Mouse (Mus musculus): ENCODE data around the gene Babam2. TPM values are rescaled to one million over a fixed set of nuclear protein-coding genes. Genes with fewer than 3 reads are reported as not detected.

Babam2 gene
- polyA plus RNA-seq, 1 experiment from 2014 or later, result 53.2 TPM

DNA sequence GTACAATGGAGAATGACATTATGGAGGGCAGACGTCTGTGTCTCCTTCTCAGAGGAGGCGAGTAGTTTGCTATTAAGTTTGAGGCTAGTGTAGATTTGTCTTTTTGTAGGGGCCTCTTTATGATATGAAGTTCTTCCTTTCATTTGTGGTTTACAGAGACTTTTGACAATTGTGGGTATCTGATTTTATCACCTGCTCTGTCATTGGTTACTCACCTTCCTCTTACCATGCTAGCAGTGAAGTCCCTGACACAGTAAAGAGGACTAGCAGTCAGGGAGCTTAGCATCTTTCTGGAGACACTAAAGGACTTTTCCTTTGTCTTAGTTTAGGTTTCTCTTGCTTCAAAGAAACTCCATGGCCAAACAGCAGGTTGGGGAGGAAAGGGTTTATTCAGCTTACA, 28.4 kb downstream of the Babam2 start:
- H3K4me1 ChIP-seq, result no peaks in the 10 kb centered on the region
- H3K4me2 ChIP-seq, result no peak overlapping the region
- H3K36me3 ChIP-seq (replicated peaks), result no peaks in the 10 kb centered on the region
- H3K27me3 ChIP-seq (replicated peaks), result no peaks in the 10 kb centered on the region
- WGBS, result 87% methylated on average over 2 of the region's 2 CpGs
- ATAC-seq (replicated peaks), result no peak
- H3K27ac ChIP-seq, result no peak overlapping the region
- no peak overlapping the region for H3K4me3 ChIP-seq
- no peak overlapping the region for H3K9ac ChIP-seq
- H3K9me3 ChIP-seq, result no peaks in the 10 kb centered on the region

GRCm38 (mm10) chr5:31727456-31727855, 30.0 kb downstream of the Babam2 start:
- no peaks in the 10 kb centered on the region for H3K4me1 ChIP-seq
- no peak for ATAC-seq (replicated peaks)
- H3K4me2 ChIP-seq, result no peak overlapping the region
- no peaks in the 10 kb centered on the region for H3K27me3 ChIP-seq (replicated peaks)
- WGBS, result 88% methylated on average over 5 of the region's 5 CpGs
- H3K4me3 ChIP-seq, result no peak overlapping the region
- no peaks in the 10 kb centered on the region for H3K9me3 ChIP-seq
- H3K9ac ChIP-seq, result no peak overlapping the region
- H3K27ac ChIP-seq, result no peak overlapping the region
- H3K36me3 ChIP-seq (replicated peaks), result no peaks in the 10 kb centered on the region

DNA sequence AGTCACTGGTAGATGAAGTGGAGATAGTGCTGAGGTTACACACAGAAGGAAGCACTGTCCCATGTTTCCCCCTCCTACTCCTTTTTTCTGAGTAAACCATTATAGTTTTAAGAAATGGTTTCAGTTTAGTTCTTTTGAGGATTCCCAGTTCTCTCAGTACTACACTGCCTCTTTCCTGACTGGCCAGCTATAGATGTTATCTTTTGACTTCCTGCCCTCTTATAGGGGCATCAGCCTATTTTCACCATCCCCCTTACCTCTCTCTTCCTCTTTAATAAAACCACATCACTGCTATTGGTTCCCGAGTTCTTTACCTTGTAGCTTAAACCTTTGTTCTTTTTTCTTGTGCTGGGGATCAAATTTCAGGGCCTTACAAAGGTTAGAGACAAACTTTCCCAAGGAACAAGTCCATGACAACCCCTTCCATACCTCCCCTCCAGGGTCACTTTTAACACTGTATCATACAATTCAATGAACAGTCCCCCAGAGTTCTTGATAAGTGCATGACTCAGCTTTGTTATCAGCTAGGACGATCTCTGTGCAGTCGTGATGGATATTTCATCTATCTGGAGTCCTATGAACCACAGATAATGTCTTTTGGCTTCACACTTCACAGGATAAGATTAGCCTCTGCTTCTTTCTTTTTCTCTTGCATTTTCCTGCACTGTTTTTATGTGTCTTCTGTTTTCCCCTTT, 35.3 kb downstream of the Babam2 start:
- no peak for ATAC-seq (replicated peaks)
- no peak overlapping the region for H3K27ac ChIP-seq
- 55% methylated on average over 3 of the region's 3 CpGs for WGBS

DNA sequence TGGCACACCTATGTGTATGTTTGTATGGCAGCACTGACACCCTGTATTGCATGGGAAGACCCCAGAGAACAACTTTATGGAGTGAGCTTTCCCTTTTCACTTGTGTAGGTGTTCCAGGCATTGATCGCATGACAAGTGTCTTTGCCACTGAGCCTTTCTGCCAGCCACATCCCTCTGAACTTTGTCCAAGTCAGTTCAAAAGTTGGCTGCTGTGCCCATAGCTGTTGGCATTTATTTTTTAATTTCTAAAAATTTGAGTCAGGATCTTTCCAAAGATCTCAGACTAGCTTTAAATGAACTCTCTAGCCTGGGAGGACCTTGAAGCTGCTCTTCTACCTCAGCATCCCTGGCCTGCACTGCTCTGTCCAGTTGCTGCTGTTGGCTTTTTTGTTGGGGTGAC, 44.4 kb downstream of the Babam2 start:
- H3K4me1 ChIP-seq, result no peaks in the 10 kb centered on the region
- 95% methylated on average over 1 of the region's 1 CpGs for whole genome bisulfite sequencing
- no peak for ATAC-seq (replicated peaks)
- no peaks in the 10 kb centered on the region for H3K27me3 ChIP-seq (replicated peaks)
- no peak overlapping the region for H3K9ac ChIP-seq
- no peaks in the 10 kb centered on the region for H3K9me3 ChIP-seq
- H3K27ac ChIP-seq, result no peak overlapping the region
- no peaks in the 10 kb centered on the region for H3K36me3 ChIP-seq (replicated peaks)
- no peak overlapping the region for H3K4me2 ChIP-seq
- H3K4me3 ChIP-seq, result no peak overlapping the region

More for the DNA sequence above, 35.3 kb downstream of the Babam2 start:
- Histone ChIP-seq H3K4me2 (no peak overlapping the region), H3K4me1 (no peaks in the 10 kb centered on the region), H3K9me3 (no peaks in the 10 kb centered on the region), H3K9ac (no peak overlapping the region), H3K4me3 (no peak overlapping the region), H3K27me3 (replicated peaks) (no peaks in the 10 kb centered on the region), H3K36me3 (replicated peaks) (no peaks in the 10 kb centered on the region)

GRCm38 (mm10) chr5:31742521-31743031, 45.1 kb downstream of the Babam2 start:
- WGBS, result 63% methylated on average over 4 of the region's 4 CpGs
- no peak overlapping the region for H3K4me3 ChIP-seq
- no peaks in the 10 kb centered on the region for H3K27me3 ChIP-seq (replicated peaks)
- no peaks in the 10 kb centered on the region for H3K9me3 ChIP-seq
- H3K9ac ChIP-seq, result no peak overlapping the region
- H3K4me2 ChIP-seq, result no peak overlapping the region
- no peaks in the 10 kb centered on the region for H3K36me3 ChIP-seq (replicated peaks)
- ATAC-seq (replicated peaks), result no peak
- H3K27ac ChIP-seq, result no peak overlapping the region
- no peaks in the 10 kb centered on the region for H3K4me1 ChIP-seq

DNA sequence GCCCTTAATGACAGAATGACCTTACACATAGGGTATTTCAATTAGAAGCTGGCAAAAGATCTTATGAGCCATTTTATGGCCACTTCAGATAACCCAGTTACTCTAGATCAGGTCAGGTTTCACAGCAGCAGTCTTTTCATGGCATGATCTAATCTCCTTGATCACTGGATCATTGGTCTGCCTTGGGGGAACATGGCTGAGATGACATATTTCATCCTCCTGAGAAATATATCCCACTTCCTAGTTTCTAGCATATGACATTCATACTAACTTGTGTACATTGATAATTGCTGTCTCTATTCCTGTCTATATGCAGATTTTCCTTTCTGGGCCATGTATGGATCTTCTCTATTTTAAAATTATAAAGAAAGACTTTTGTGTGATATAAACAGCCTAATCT, 51.9 kb downstream of the Babam2 start:
- H3K4me1 ChIP-seq, result no peaks in the 10 kb centered on the region
- no peak for ATAC-seq (replicated peaks)
- H3K27ac ChIP-seq, result no peak overlapping the region
- no peak overlapping the region for H3K9ac ChIP-seq
- H3K9me3 ChIP-seq, result no peaks in the 10 kb centered on the region
- H3K36me3 ChIP-seq (replicated peaks), result no peaks in the 10 kb centered on the region
- H3K4me3 ChIP-seq, result no peak overlapping the region
- no peak overlapping the region for H3K4me2 ChIP-seq
- no peaks in the 10 kb centered on the region for H3K27me3 ChIP-seq (replicated peaks)

DNA sequence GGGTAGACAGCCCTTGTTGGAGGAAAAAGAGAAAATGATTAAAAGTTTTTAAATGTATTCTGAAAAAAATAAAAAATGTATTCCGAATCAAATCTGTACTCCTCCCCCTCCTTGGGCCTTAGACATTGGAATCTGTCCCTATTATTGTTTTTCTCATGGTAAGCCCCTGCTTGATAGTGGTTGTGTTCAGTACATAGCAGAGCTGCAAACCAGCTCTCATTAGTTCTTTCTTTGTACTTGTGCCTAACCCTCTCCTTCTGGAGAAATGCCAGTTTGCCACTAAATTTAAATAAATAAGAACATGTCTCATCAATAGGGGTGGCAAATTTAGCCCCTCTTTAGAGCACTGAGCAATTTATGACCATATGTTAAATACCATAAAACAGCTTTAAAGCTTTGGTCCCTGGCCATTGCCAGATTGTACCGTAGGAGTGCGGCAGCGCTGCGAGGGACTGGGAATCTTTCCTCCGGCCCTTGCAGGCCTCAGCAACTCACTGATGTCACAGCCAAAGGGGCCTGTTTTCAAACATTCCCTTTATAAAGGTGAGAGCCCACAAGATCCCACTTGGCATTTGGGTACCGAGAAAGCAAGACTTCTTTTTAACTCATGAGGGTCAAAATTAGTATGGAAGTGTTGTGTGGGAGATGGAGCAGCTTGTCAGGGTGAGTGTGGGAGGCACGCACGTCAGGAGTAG, 52.9 kb downstream of the Babam2 start:
- 80% methylated on average over 9 of the region's 9 CpGs for WGBS
- Histone ChIP-seq H3K4me2 (no peak overlapping the region), H3K4me1 (no peaks in the 10 kb centered on the region), H3K27ac (no peak overlapping the region), H3K9me3 (no peaks in the 10 kb centered on the region), H3K9ac (no peak overlapping the region), H3K36me3 (replicated peaks) (no peaks in the 10 kb centered on the region), H3K27me3 (replicated peaks) (no peaks in the 10 kb centered on the region), H3K4me3 (no peak overlapping the region)
- no peak for ATAC-seq (replicated peaks)

DNA sequence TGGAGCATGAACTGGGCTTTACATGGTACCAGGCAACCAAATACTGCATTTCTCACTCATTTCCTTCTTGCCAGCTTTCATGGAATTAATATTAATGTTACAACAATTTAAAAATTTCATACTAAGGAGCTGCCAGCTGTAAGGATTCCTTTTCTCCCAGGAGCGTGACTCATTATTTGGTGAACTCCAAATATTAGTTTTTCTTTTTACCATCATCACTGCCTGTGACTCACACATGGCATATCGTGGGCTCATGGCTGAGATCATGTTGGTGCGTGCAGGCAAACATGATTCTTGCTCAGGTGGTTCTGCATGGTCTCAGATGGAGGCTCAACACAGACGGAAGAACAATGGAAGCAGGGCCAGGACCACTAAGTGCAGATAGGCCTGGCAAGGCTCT, 53.5 kb downstream of the Babam2 start:
- H3K9me3 ChIP-seq, result no peaks in the 10 kb centered on the region
- ATAC-seq (replicated peaks), result no peak
- 94% methylated on average over 4 of the region's 4 CpGs for WGBS
- no peaks in the 10 kb centered on the region for H3K4me1 ChIP-seq
- H3K27me3 ChIP-seq (replicated peaks), result no peaks in the 10 kb centered on the region
- H3K4me3 ChIP-seq, result no peak overlapping the region
- H3K27ac ChIP-seq, result no peak overlapping the region
- H3K36me3 ChIP-seq (replicated peaks), result no peaks in the 10 kb centered on the region
- no peak overlapping the region for H3K4me2 ChIP-seq
- H3K9ac ChIP-seq, result no peak overlapping the region

GRCm38 (mm10) chr5:31754634-31755033, 57.1 kb downstream of the Babam2 start:
- WGBS, result 83% methylated on average over 1 of the region's 1 CpGs
- Histone ChIP-seq H3K9ac (no peak overlapping the region), H3K9me3 (no peaks in the 10 kb centered on the region)

DNA sequence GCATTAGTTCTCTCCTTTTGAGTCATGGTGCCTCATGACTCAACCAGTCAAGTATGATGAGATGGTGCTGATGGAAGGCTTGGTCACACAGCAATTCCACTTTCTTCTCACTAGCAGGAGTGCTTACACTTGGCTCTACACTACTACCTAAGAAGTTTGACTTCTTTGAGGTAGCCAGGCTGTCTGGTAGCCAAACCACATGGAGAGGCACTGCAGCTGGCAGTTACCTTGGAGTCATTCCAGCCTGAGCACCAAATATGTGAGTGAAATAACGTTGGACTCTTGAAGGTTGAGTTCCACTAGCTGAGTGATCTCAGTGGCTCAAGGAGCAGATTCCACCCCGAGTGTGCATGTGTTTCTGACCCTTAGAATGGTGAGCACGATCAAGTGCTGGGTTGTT, 57.8 kb downstream of the Babam2 start:
- Histone ChIP-seq H3K4me3 (no peak overlapping the region), H3K4me2 (no peak overlapping the region), H3K27ac (no peak overlapping the region), H3K4me1 (no peaks in the 10 kb centered on the region), H3K9ac (no peak overlapping the region), H3K36me3 (replicated peaks) (no peaks in the 10 kb centered on the region), H3K9me3 (no peaks in the 10 kb centered on the region), H3K27me3 (replicated peaks) (no peaks in the 10 kb centered on the region)
- ATAC-seq (replicated peaks), result no peak
- 91% methylated on average over 3 of the region's 3 CpGs for WGBS

More at GRCm38 (mm10) chr5:31754634-31755033, 57.1 kb downstream of the Babam2 start:
- H3K27ac ChIP-seq, result no peak overlapping the region
- H3K4me2 ChIP-seq, result no peak overlapping the region
- H3K4me1 ChIP-seq, result no peaks in the 10 kb centered on the region
- no peaks in the 10 kb centered on the region for H3K36me3 ChIP-seq (replicated peaks)
- no peaks in the 10 kb centered on the region for H3K27me3 ChIP-seq (replicated peaks)
- no peak overlapping the region for H3K4me3 ChIP-seq
- ATAC-seq (replicated peaks), result no peak

- no peak overlapping the region for H3K4me3 ChIP-seq
- H3K27ac ChIP-seq, result no peak overlapping the region
- H3K9ac ChIP-seq, result no peak overlapping the region
- no peaks in the 10 kb centered on the region for H3K27me3 ChIP-seq (replicated peaks)
- no peaks in the 10 kb centered on the region for H3K4me1 ChIP-seq
- ATAC-seq (replicated peaks), result no peak
- H3K36me3 ChIP-seq (replicated peaks), result no peaks in the 10 kb centered on the region
- 91% methylated on average over 9 of the region's 9 CpGs for WGBS
- no peak overlapping the region for H3K4me2 ChIP-seq
- no peaks in the 10 kb centered on the region for H3K9me3 ChIP-seq
Measured at GRCm38 (mm10) chr5:31758310-31759091, 61.0 kb downstream of the Babam2 start.

DNA sequence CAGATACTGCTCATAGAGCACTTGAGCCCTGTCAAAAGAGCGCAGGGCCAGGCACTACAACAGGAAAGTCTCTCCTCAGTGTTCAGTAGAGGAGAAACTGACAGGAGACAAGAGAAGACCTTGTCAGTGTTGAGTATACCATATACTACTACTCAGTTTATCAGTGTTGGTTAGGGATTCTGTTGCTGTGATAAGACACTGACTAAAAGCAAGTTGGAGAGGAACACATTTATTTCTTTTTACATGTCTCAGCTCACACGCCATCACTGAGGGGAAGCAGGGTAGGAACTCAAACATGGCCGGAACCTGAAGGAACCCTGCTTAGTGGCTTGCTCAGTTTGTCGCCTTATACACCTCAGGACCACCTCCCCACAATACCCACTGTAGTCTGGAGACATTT, 64.4 kb downstream of the Babam2 start:
- H3K27ac ChIP-seq, result no peak overlapping the region
- 97% methylated on average over 4 of the region's 4 CpGs for WGBS
- H3K9ac ChIP-seq, result no peak overlapping the region
- no peaks in the 10 kb centered on the region for H3K27me3 ChIP-seq (replicated peaks)
- no peak overlapping the region for H3K4me2 ChIP-seq
- H3K9me3 ChIP-seq, result no peaks in the 10 kb centered on the region
- H3K36me3 ChIP-seq (replicated peaks), result no peaks in the 10 kb centered on the region
- H3K4me1 ChIP-seq, result no peaks in the 10 kb centered on the region
- ATAC-seq (replicated peaks), result no peak
- no peak overlapping the region for H3K4me3 ChIP-seq
